10 mouse cellular contexts compared by ENCODE assay signal in the genomic region with DNA sequence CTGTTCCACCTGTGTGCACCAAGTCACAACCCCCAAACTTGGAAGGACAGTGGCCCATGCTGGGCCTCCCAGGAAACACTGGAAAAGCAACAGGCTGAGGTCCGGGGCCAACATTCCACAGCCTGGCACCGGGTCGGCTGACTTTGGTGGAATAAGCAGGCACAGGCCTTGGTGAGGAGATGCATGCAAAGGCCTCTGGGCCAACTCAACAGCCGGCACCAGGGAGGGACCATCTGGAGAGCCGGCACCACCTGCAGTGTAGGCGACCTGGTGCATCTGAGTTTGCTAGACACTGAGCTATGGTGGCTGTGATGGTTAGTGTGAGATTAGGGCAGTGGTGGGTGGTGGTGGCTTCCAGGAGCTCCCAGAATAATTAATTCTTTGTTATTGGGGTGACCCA. TPM values are rescaled to one million over a fixed set of nuclear protein-coding genes. Genes with fewer than 3 reads are reported as not detected.
A peak's percentile ranks its signal among the peaks of the same experiment; 100 is the strongest.
DNase-seq lines count a peak whose midpoint lies in the region; ATAC-seq lines count a peak whose summit lies in the region.
"Had no signal": no experiment of that assay in that cellular context is flagged by ENCODE, and none has a peak within 500 bp of the region (broad histone marks: within the 10 kb centered on the region; RNA-seq: fewer than 3 reads in every experiment).

No protein-coding gene starts in this region.

- no peaks in the 10 kb centered on the region for H3K9me3 ChIP-seq in embryonic facial prominence, embryonic 12.5 days

- H3K36me3 ChIP-seq in embryonic facial prominence, embryonic 12.5 days: no peaks in the 10 kb centered on the region; the same call in 1 of the 2 replicates

- ATAC-seq in embryonic facial prominence, embryonic 12.5 days (ENCODE audit: insufficient number of reproducible peaks, insufficient read depth, low FRiP score, low TSS enrichment): no peak
- ATAC-seq: Patski had no signal

- no peaks in the 10 kb centered on the region for H3K27me3 ChIP-seq in embryonic facial prominence, embryonic 12.5 days
- H3K27me3 ChIP-seq: Patski had no signal

- H3K4me3 ChIP-seq in embryonic facial prominence, embryonic 12.5 days: no peak overlapping the region

- peaks cover 30% of the 10 kb centered on the region for H3K4me1 ChIP-seq in embryonic facial prominence, embryonic 12.5 days

- H3K4me2 ChIP-seq in embryonic facial prominence, embryonic 12.5 days (replicated peaks): no peak overlapping the region

- peak; percentile 53 to 57 for DNase-seq in right cerebral cortex, adult 2 months (ENCODE audit: low spot score in 2 of 2)
- no peak for DNase-seq in right cerebral cortex, postnatal 14 days
- peak; percentile 66 to 73 for DNase-seq in layer of hippocampus, postnatal 10 days (ENCODE audit: low spot score in 2 of 2)
- peak; percentile 29 to 49 for DNase-seq in right cerebral cortex, postnatal 36 days (ENCODE audit: low spot score in 2 of 2)
- DNase-seq in kidney, postnatal 36 days: no peak
- no peak for DNase-seq in lung, postnatal 10 days
- DNase-seq in heart, postnatal 25 days (ENCODE audit: low spot score): no peak
- DNase-seq: gastrocnemius, postnatal 36 days had no signal

- intact Hi-C loops in heart, postnatal 25 days (cut with DNase I): no loop called here

- WGBS in embryonic facial prominence, embryonic 12.5 days: 70% methylated on average over 6 of the region's 6 CpGs

- peak overlapping the region; percentile 51; the same call in 1 of the 2 replicates for H3K27ac ChIP-seq in embryonic facial prominence, embryonic 12.5 days

- no peak overlapping the region for H3K9ac ChIP-seq in embryonic facial prominence, embryonic 12.5 days

RNA-seq across cellular contexts. Expression of a gene that starts 46.3 kb away (rescaled TPM):
- 116 and 118 TPM in 2 replicates for polyA plus RNA-seq in embryonic facial prominence, embryonic 12.5 days (2016; fragmentation: Nextera tagmentation; extraction: Ambion mirVana)
- 10 to 100 TPM; 43.2 to 47.6 TPM for total RNA-seq in layer of hippocampus, postnatal 10 days (2021)
- total RNA-seq in heart, postnatal 25 days (2021): 10 to 100 TPM; 12.5 to 17.7 TPM

Comparison
In these comparisons a context has a peak if more than half of its experiments do, and no peak if none do; other contexts are left out.
1. DNase-seq: peak in right cerebral cortex, adult 2 months (2 of 2), layer of hippocampus, postnatal 10 days (2 of 2) and right cerebral cortex, postnatal 36 days (2 of 2); none in right cerebral cortex, postnatal 14 days (single experiment), kidney, postnatal 36 days (0 of 2), lung, postnatal 10 days (single experiment) and heart, postnatal 25 days (single experiment).